Mouse (Mus musculus) megakaryocyte, adult 5-6 weeks (primary cell): Measurements from ENCODE around the gene Arf5. TPM values are rescaled to one million over a fixed set of nuclear protein-coding genes. Genes with fewer than 3 reads are reported as not detected.

Experiments used
- ATAC-seq: 2 replicates; pipeline ENCODE4 v1.8.0; 2016; ENCODE audit warnings: mild to moderate bottlenecking, inconsistent platforms; ENCODE audit not compliant: poor library complexity, severe bottlenecking
- total RNA-seq, 2 experiments: library from RNA; stranded (forward) in 1 of 2; stranded (reverse) in 1 of 2; fragments of 153-499, 151-499 nt in 1 of 2; fragments of 221-1000, 200-1000 nt in 1 of 2; gene quantifications; 2 replicates each; pipeline versions ENCODE4 v1.2.3 to v1.2.4; 2015 to 2017

Gene Arf5
- total RNA-seq, 2 experiments from 2014 or later: 70.7 to 109 TPM

DNA sequence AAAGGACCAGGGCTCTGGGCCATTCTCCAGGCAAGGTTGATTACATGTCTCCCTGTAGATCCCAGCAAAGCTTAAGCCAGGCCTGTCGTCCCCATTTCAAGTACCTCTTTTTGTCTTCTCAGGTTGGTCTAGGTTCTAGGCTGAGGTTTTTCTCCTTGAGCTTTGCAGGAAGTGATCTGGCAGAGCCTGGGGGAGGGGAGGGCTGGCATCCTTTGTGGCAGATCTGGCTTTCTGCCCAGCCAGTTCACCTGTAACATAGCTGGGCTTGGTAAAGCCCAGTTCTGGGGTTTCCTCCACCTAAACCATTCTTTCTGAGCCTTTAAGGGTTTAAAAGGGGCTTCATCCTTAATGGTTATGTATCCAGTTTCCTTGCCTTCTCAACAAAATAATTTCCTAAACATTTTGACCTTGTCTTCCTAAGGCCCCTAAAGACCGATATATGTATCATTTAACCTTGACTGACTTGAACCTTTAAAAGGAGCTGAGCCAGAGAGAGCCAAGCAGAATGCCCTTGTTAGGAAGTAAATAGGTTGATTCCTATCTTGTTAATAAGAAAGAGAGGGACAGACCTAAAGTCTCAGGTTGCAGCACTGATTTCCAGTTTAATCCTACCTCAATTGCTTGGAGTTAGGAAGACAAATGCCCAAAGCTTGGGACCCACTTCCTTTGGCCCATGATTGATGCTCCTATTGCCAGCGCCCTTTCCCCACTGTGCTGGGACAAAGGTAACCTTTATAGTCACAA lies 3.9 kb downstream of the Arf5 start, which contains the start of gene Fscn3:
TSS of gene Fscn3 (plus strand) at position 694 of the 744 bp plus-strand sequence.
- no peak for ATAC-seq

DNA sequence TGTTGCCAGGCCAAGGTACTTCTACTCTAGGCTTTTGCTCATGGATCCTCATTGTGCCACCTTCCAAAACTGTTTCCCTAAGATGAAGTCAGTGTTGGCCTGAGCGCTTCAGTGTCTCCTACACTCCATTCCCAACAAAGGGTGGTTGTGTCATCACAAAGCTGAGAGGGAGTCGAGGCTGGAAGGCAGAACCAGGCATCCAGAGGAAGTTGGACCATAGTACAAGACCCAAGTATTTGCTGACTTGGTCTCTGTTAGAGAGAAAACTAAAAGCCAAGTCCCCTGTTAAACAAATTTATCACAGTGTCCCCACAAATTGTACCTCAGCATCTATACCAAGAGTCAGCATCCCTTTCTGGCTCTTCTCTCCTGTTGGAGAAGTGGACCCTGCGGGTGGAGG lies 4.9 kb downstream of the Arf5 start, which contains the start of gene Gcc1:
TSS of gene Gcc1 (minus strand) at position 101 of the 400 bp plus-strand sequence.
- no peak for ATAC-seq

DNA sequence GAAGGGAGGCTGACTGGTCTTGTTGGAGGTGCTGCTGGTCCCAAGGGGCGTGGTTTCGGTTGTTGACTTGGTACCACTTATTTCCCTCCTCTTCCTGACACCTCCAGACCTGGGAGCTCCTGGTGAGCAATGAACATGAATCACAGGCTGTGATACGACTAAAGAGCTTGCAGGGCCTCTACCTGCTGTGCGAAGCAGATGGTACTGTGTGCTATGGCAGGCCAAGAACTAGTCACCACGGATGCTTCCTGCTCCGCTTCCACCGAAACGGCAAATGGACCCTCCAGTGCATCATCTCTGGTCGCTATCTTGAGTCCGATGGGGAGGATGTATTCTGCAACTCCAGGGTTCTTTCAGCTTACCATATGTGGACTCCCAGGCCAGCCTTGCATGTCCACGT lies 6.5 kb downstream of the Arf5 start:
- ATAC-seq: no peak

DNA sequence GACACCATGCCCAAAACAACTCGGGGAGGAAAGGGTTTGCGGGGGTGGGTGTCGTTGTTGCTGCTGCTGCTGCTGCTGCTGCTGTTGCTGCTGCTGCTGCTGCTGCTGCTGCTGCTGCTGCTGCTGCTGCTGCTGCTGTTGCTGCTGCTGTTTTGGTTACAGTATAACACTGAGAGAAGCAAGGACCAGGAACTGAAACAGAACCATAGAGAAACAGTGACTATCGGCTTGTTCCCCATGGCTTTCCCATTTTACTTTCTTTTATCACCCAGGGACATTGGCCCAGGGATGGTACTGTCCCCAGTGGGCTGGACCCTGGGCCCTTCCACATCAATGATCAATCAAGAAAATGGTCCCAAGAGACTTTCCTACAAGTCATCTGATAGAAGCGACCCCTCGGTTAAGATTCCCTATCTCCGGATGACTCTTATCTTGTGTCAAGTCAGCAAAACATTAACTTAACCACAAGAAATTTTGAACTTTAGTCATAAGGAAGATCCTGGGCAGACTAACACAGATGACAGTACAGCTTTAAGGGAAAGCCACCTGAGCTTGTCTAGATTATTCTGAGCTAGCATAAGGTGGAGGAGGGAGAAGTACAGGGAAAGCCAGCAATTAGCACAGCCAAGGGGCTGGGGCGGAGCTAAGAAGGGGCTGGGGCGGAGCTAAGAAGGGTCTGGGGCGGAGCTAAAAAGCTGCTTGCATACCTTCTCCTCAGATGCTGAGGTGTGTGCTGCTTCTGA lies 7.6 kb downstream of the Arf5 start:
- ATAC-seq: peak; percentile 73

DNA sequence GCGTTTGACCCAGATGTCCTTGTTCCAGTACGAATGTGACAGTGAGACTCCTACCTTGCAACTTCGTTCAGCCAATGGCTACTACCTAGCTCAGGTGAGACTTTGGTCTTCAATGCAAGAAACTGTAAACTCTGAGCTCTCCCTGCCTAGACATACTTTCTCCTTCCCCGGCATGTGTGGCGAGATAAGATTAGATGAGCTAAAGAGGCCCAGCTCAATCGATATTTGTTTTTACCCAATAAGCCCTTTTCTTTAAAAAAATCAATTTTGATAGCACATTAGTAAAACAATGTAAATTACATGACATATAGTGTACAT lies 8.1 kb downstream of the Arf5 start:
- ATAC-seq: no peak

DNA sequence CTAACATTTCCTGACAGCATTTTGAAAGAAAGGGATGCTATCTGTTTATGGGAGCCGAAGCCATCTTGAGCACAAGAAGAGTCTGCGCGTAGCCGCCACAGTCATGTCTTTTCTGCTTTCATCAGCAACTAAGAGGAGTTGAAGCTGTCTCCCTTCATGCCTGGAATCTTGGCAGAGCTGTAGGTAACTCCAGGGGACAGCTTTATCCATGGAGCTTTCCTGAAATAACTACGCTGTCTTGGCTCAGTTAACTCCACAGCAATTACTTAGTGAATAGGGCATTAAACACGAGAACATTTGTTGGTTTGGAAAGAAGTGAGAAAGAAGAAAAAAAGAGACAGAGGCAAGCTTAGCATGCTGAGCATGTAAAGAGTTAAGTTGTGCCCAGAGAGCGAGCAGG lies 24.6 kb downstream of the Arf5 start:
- ATAC-seq: no peak

DNA sequence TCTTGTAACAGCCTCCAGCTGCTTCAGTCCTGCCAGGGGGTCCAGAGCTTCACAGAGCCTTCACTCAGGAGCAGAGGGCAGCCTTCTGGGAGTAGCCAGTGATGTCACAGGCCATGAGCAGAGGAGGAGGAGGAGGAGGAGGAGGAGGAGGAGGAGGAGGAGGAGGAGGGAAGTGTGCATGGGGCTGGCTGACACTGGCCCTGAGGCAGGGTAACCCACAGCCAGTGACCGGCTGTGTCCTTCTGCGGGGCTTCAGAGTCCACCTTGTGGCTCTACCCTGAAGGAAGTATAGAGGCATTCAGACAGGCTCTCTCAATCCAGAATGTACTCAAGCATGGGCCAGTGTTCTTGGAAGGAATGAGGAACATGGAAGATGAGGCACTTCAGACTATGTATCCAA lies 25.9 kb downstream of the Arf5 start, which contains the start of gene Pax4:
TSS of gene Pax4 (minus strand) at position 101 of the 400 bp plus-strand sequence.
- no peak for ATAC-seq

DNA sequence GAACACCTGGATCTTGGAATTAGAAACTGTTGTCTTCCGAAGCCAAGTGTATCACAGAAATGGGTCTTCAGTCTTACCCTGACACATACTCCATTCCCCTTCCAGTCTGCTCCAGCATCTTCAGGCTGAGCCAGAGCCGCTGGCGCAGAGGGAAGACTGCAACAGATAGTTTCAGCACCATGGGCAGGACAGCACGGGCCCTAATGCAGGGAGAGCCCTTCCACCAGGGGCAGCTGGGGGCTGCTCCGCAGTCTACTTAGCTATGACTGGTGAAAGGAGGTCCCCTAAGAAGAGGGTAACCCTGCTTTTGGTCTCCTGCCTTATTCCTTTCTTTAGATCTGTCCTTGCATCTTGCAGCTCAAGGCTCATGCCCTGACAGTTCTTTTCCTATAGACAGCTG lies 27.1 kb downstream of the Arf5 start:
- ATAC-seq: no peak

DNA sequence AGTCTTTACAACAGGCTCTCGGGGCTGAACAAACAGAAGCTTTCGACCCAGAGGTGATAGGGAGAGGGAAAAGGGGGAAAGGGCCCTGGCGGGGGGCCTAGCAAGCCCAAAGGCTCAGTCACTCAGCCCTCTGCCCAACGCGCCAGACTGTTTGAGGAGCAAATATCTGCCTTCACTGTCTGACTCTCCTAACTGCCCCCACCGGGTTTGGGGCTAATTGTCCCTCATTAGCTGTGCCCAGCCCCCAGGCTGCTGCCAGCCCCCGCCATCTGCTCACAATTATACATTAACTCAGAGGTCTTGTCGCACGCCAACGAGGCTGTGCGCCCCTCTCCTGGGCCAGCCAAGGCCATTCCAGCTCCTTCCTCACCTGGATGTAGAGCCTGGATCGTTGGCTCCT lies 27.6 kb downstream of the Arf5 start:
- ATAC-seq: no peak

DNA sequence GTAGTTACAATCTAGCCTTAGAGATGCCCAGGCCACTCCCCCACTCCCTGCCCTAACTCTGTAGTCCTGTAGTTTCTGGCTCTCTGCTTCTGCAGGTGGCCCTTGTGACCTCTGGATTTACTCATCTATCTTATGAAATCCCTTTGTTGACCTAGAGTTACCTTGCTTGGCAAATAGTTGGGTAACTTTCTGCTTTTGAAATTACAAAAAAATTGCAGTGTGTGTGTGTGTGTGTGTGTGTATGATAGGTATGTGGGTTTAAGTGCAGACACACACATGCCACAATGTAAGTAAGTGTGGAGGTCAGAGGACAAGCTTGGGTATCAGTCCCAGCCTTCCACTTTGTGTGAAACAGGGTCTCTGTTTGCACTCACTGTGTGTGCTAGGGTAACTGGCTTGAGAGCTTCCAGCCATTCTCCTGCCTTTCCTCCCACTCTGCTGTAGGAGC lies 35.9 kb downstream of the Arf5 start:
- peak; percentile 31; the same call in 1 of the 2 replicates for ATAC-seq

DNA sequence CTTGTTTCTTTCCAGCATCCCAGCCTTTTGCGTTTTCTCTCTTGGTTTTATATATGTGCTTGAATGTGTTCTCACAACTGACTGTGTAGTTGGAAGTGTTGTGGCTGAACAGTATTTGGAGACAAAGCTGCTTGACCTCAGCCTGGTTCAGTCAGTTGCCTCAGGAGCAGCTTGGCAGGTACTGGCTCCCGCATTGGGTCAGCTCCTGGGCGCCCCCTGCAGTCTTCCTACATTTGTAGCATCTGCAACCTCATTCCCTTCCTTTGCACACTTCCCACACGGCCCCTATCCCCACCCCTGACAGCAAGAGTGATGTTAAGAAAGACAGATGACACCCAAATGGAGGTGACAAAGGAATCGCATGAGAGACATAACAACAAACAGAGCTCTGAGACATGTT lies 37.2 kb downstream of the Arf5 start:
- peak; percentile 88 for ATAC-seq

DNA sequence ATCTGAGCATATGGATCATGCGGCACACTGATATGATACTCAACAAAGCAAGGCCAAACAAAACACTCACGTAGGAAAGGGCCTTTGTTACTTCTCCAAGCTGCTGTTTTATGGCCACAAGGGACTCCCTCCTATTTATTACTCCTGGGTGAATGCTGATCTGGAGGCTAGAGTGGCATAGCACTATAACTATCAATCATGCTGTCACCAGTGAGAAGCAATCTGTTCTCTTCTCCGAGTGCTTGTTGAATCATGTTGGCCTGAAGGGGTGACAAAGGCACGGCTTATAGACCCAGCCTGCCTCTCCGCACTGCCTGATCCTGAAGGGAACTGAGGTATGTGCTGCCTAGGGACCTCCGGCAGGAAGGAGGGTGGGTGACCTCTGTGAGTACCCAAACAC lies 41.3 kb downstream of the Arf5 start:
- ATAC-seq: no peak

DNA sequence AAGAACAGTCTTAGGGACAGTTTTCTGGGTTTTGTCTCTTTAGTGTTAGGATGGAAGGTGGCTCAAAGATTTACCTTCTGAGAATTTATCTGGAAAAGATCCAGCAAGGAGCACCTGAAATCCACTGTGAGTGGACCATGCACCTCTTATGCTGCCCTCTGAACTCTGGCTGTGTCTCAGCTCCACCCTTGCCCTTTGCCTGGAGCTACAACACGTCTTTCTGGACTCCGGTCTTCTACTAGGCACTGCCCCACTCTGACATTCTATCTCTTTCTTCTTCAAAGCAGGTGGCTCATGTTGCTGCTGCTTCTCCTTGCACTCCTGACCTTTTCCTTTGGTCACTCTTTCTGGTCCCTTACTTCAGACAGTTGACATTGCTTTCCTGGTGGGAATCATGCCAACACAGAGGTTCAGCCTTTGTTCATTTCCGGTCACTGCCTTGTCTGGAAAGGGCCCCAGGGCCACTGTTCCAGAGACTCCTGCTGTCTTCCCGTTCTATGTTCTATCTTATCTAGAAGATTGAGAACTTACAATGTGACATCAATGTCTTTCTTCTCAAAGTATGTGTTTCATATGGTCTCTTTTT lies 46.8 kb downstream of the Arf5 start:
- ATAC-seq: no peak

DNA sequence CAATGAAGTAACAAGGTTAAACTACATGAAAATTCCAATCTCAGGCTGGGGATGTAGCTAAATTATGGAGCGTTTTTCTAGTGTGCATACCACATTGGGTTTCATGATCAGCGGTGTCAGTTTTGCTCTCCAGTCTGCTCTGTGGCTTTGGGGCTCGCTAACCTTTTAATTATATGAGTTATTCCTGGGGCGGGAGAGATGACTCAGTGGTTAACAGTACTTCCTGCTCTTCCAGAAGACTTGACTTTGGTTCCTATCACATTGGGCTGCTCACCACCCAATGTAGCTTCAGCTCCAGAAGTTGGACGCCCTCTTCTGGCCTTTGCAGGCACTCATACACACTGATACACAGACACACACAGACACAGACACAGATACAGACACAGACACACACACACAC lies 47.3 kb downstream of the Arf5 start:
- ATAC-seq: no peak

DNA sequence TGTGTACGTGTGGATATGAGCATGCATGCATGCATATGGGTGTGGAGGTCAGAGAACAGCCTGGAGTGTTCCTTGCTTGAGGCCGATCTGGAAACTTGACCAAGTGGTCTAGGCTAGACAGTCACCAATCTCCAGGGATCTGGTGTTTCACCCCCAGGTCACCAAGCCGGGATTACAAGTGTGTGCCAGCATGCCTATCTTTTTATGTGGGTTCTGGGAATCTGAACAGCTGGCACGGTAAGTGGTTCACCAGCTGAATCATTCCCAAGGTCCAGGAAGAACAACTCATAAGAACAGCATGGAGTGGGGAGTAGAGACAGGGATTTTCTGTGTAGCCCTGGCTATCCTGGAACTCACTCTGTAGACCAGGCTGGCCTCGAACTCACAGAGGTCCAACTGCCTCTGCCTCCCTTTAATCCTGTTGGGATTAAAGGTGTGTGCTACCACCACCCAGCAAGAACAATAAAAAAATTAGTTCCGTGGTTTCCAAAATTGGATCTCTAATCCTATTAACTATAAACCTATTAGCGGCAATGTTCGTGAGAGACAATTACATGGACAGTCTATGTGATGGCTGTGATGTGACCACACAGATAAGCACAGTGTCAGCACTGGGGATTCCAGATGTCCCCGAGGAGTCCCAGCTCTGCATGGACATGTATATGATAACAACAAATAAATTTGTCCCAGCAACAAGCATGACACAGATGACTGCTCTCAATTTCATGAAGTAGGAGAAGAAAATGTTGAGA lies 48.1 kb downstream of the Arf5 start:
- no peak for ATAC-seq

DNA sequence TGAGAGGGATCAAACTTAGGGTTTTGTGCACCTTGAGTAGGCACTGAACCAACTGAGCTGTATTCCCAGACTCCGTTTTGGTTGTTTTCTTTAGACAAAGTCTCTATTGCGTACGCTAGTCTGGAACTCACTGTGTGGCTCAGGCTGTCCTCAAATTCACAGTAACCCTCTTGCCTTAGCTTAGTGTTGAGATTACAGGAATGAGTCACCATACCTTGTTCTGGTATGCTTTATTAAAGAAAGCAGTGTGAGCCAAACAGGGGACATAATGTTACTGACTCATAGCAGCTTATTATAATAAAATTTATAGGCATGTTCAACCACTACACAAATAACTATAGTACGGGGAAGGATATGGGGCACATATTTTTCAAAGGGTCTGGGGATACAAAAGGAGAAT lies 50.9 kb downstream of the Arf5 start:
- ATAC-seq: no peak

DNA sequence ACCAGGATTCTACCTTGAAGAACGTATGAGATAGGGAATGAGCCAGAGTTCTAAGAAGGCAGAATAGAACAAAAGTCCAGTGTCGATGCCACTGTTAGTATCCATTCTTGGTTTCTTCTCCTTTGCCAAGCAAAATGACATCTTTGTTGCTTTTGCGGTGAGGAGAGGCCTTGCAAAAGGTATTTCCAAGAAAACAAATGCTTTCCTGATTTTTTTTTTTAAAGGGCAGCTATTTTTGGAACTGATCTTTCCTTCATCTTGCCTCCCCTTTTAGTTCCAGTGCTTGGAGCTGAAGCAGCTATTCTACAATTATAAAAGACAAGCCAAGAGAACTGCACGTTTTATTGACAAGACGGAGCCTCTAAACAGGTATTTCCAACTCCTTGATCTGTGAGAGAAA lies 51.5 kb downstream of the Arf5 start, which contains the start of gene Snd1:
TSS of gene Snd1 (plus strand) at position 301 of the 400 bp plus-strand sequence.
- no peak for ATAC-seq
